ENCODE assay signal across 28 mouse cellular contexts in genomic region chr15:69483096-69483495, GRCm38 (mm10).
"Had no signal": no experiment of that assay in that cellular context is flagged by ENCODE, and none has a peak within 500 bp of the region (broad histone marks: within the 10 kb centered on the region; RNA-seq: fewer than 3 reads in every experiment).

No protein-coding gene starts in this region.

- H3K27me3 ChIP-seq: embryonic facial prominence, embryonic 12.5 days; embryonic facial prominence, embryonic 13.5 days; embryonic facial prominence, embryonic 15.5 days; forebrain, embryonic 12.5 days; forebrain, embryonic 13.5 days; forebrain, embryonic 15.5 days had no signal

- DNase-seq: cerebellum, adult 8-10 months; cerebellum, adult 9-10 months; cerebellum, postnatal 10 days; cerebellum, postnatal 14 days; cerebellum, postnatal 25 days; cerebellum, postnatal 36 days; embryo, embryonic 11 days; forebrain, postnatal 0 days; gastrocnemius, adult 2 months; gastrocnemius, postnatal 10 days; gastrocnemius, postnatal 14 days; gastrocnemius, postnatal 25 days; gastrocnemius, postnatal 36 days; heart, adult 11 months; heart, adult 18-20 months; heart, adult 2 months had no signal

- H3K27ac ChIP-seq: embryonic facial prominence, embryonic 10.5 days; embryonic facial prominence, embryonic 12.5 days; embryonic facial prominence, embryonic 13.5 days; embryonic facial prominence, embryonic 15.5 days; forebrain, embryonic 10.5 days; forebrain, embryonic 12.5 days; forebrain, embryonic 13.5 days; forebrain, embryonic 15.5 days; gastrocnemius, adult 2 months; heart, adult 2 months; heart, embryonic 10.5 days had no signal

- H3K4me1 ChIP-seq: embryonic facial prominence, embryonic 10.5 days; embryonic facial prominence, embryonic 12.5 days; embryonic facial prominence, embryonic 13.5 days; embryonic facial prominence, embryonic 15.5 days; heart, embryonic 10.5 days had no signal

- H3K4me3 ChIP-seq: embryonic facial prominence, embryonic 10.5 days; embryonic facial prominence, embryonic 12.5 days; embryonic facial prominence, embryonic 13.5 days; embryonic facial prominence, embryonic 15.5 days; erythroblast, embryonic 14.5 days; forebrain, embryonic 10.5 days; forebrain, embryonic 12.5 days; forebrain, embryonic 13.5 days; forebrain, embryonic 15.5 days; gastrocnemius, adult 2 months; heart, adult 2 months; heart, embryonic 10.5 days had no signal

- H3K36me3 ChIP-seq: embryonic facial prominence, embryonic 10.5 days; embryonic facial prominence, embryonic 12.5 days; embryonic facial prominence, embryonic 13.5 days; embryonic facial prominence, embryonic 15.5 days; forebrain, embryonic 10.5 days; forebrain, embryonic 12.5 days; forebrain, embryonic 15.5 days; heart, embryonic 10.5 days had no signal

- ATAC-seq: forebrain, embryonic 13.5 days; forebrain, embryonic 14.5 days; forebrain, embryonic 15.5 days; forebrain, embryonic 16.5 days; forebrain, postnatal 0 days had no signal
